Mouse (Mus musculus) forebrain, postnatal 0 days (tissue): ENCODE results near the gene Arhgef12. TPM values are rescaled to one million over a fixed set of nuclear protein-coding genes. Genes with fewer than 3 reads are reported as not detected.

Experiments
- ATAC-seq: fragments of 200-750 bp; cut with Nextera tagmentation; 2 replicates; pipeline ENCODE4 v1.8.0; 2017; ENCODE audit warnings: mild to moderate bottlenecking, moderate library complexity
- DNase-seq: peaks from one replicate; pipeline ENCODE4 v3.0.0-alpha.2; 2015
- H3K27ac ChIP-seq: fragments of 300-500 bp; sonication (generic); 2 replicates; pipeline ENCODE4 v1.5.1; 2014; ENCODE audit warnings: low read depth, mild to moderate bottlenecking, antibody characterized with exemption, low read length, moderate library complexity, mixed read lengths
- H3K27me3 ChIP-seq: fragments of 300-500 bp; sonication (generic); 2 replicates; pipeline ENCODE4 v1.6.1; 2014; ENCODE audit warnings: mild to moderate bottlenecking, low read length, mixed read lengths; ENCODE audit not compliant: insufficient read depth
- H3K36me3 ChIP-seq: fragments of 300-500 bp; sonication (generic); 2 replicates; pipeline ENCODE4 v1.6.1; 2014; ENCODE audit warnings: mild to moderate bottlenecking, moderate library complexity; ENCODE audit not compliant: insufficient read depth
- H3K4me1 ChIP-seq: fragments of 300-500 bp; sonication (generic); 2 replicates; pipeline ENCODE4 v1.6.1; 2014; ENCODE audit warnings: antibody characterized with exemption; ENCODE audit not compliant: insufficient read depth
- H3K4me2 ChIP-seq: fragments of 300-500 bp; sonication (generic); 2 replicates; pipeline ENCODE4 v1.6.1; 2014; ENCODE audit warnings: low read depth, mild to moderate bottlenecking, moderate library complexity
- H3K4me3 ChIP-seq: fragments of 300-500 bp; sonication (generic); 2 replicates; pipeline ENCODE4 v1.5.1; 2014; ENCODE audit warnings: low read depth, low read length, mixed read lengths
- H3K9ac ChIP-seq: fragments of 300-500 bp; sonication (generic); 2 replicates; pipeline ENCODE4 v1.6.1; 2014; ENCODE audit warnings: mild to moderate bottlenecking
- H3K9me3 ChIP-seq: fragments of 300-500 bp; sonication (generic); 2 replicates; pipeline ENCODE4 v1.6.1; 2016; ENCODE audit warnings: low read length
- CTCF ChIP-seq: sonication (generic); IDR thresholded peaks from 2 replicates; pipeline ENCODE4 v1.5.1; 2016; ENCODE audit warnings: antibody characterized with exemption, control low read depth, low read depth
- WGBS: fragments of 180-500 bp; shearing (Covaris S2); extraction: QIAGEN DNeasy Blood & Tissue Kit; methylation state at CpG from one replicate; pipeline ENCODE4 v1.1.7; 2014; 5-methylcytosine and 5-hydroxymethylcytosine counted together
- polyA plus RNA-seq: library from polyadenylated mRNA; unstranded; fragments of >200 nt; fragmentation: Nextera tagmentation; extraction: Ambion mirVana; gene quantifications from 2 replicates; pipeline ENCODE4 v1.2.1, GENCODE M21; 2015
- total RNA-seq: library from RNA; depleted of rRNA; stranded (reverse); fragments of >200 nt; gene quantifications from 2 replicates; pipeline ENCODE4 v1.2.3, GENCODE M21; 2014

Gene Arhgef12
- total and polyA plus RNA-seq, 2 experiments from 2014 or later, result 12.2 to 98.7 TPM

GRCm38 (mm10) chr9:43070566-43070965, 36.5 kb downstream of the Arhgef12 start:
- no peaks in the 10 kb centered on the region for H3K9me3 ChIP-seq
- H3K4me2 ChIP-seq, result peak overlapping the region; percentile 47; the same call in 1 of the 2 replicates
- H3K4me3 ChIP-seq, result peak overlapping the region; percentile 46
- no peak for TF ChIP-seq CTCF
- H3K27me3 ChIP-seq, result no peaks in the 10 kb centered on the region
- DNase-seq, result peak; percentile 53
- 14% methylated on average over 4 of the region's 4 CpGs for WGBS
- no peaks in the 10 kb centered on the region for H3K36me3 ChIP-seq
- ATAC-seq, result peak; percentile 24; the same call in 1 of the 2 replicates
- peak overlapping the region; percentile 61 for H3K9ac ChIP-seq
- peak overlapping the region; percentile 86 for H3K27ac ChIP-seq
- H3K4me1 ChIP-seq, result peaks cover 31% of the 10 kb centered on the region

- 22% methylated on average over 2 of the region's 2 CpGs for WGBS
- ATAC-seq, result peak; percentile 63; the same call in 1 of the 2 replicates
These were observed 36.9 kb downstream of the Arhgef12 start for GRCm38 (mm10) chr9:43070153-43070552.

GRCm38 (mm10) chr9:43067896-43068295, 39.1 kb downstream of the Arhgef12 start:
- no peak overlapping the region for H3K9ac ChIP-seq
- ATAC-seq (no peak), DNase-seq (no peak)
- TF ChIP-seq CTCF, result no peak
- H3K4me2 ChIP-seq, result peak overlapping the region; percentile 48
- no peak overlapping the region for H3K27ac ChIP-seq
- H3K4me1 ChIP-seq, result peaks cover 31% of the 10 kb centered on the region
- no peaks in the 10 kb centered on the region for H3K9me3 ChIP-seq
- no peaks in the 10 kb centered on the region for H3K27me3 ChIP-seq
- no peaks in the 10 kb centered on the region for H3K36me3 ChIP-seq
- 78% methylated on average over 3 of the region's 3 CpGs for WGBS
- no peak overlapping the region for H3K4me3 ChIP-seq

More at GRCm38 (mm10) chr9:43070153-43070552, 36.9 kb downstream of the Arhgef12 start:
- Histone ChIP-seq H3K9ac (peak overlapping the region; percentile 61), H3K4me3 (peak overlapping the region; percentile 46), H3K4me2 (peak overlapping the region; percentile 47), H3K9me3 (no peaks in the 10 kb centered on the region), H3K27ac (peak overlapping the region; percentile 86), H3K4me1 (peaks cover 31% of the 10 kb centered on the region), H3K27me3 (no peaks in the 10 kb centered on the region), H3K36me3 (no peaks in the 10 kb centered on the region)
- peak; percentile 54 for DNase-seq
- TF ChIP-seq CTCF, result no peak

- no peak overlapping the region for H3K9ac ChIP-seq
- no peak for TF ChIP-seq CTCF
- H3K4me3 ChIP-seq, result no peak overlapping the region
- H3K27ac ChIP-seq, result no peak overlapping the region
- H3K9me3 ChIP-seq, result no peaks in the 10 kb centered on the region
- DNase-seq (no peak), ATAC-seq (no peak)
- no peak overlapping the region for H3K4me2 ChIP-seq
- 73% methylated on average over 4 of the region's 4 CpGs for WGBS
- no peaks in the 10 kb centered on the region for H3K27me3 ChIP-seq
- H3K4me1 ChIP-seq, result peaks cover 24% of the 10 kb centered on the region
- H3K36me3 ChIP-seq, result no peaks in the 10 kb centered on the region
These were observed 41.8 kb downstream of the Arhgef12 start for GRCm38 (mm10) chr9:43065231-43065630.

GRCm38 (mm10) chr9:43061545-43061944, 45.5 kb downstream of the Arhgef12 start:
- ATAC-seq (no peak), DNase-seq (no peak)
- Histone ChIP-seq H3K27me3 (no peaks in the 10 kb centered on the region), H3K9me3 (no peaks in the 10 kb centered on the region), H3K4me1 (peaks cover 3% of the 10 kb centered on the region), H3K4me3 (no peak overlapping the region), H3K27ac (no peak overlapping the region), H3K4me2 (no peak overlapping the region), H3K9ac (no peak overlapping the region), H3K36me3 (no peaks in the 10 kb centered on the region)
- WGBS, result 66% methylated on average over 1 of the region's 1 CpGs
- TF ChIP-seq CTCF, result no peak

GRCm38 (mm10) chr9:43050391-43050790, 56.6 kb downstream of the Arhgef12 start:
- H3K4me3 ChIP-seq, result no peak overlapping the region
- WGBS, result 86% methylated on average over 2 of the region's 2 CpGs
- H3K9ac ChIP-seq, result no peak overlapping the region
- H3K36me3 ChIP-seq, result no peaks in the 10 kb centered on the region
- ATAC-seq (no peak), DNase-seq (no peak)
- H3K27me3 ChIP-seq, result no peaks in the 10 kb centered on the region
- 0 out of 2 replicates have a peak, but pooled peaks cover 4% of the 10 kb centered on the region for H3K4me1 ChIP-seq
- H3K9me3 ChIP-seq, result no peaks in the 10 kb centered on the region
- H3K27ac ChIP-seq, result no peak overlapping the region
- no peak overlapping the region for H3K4me2 ChIP-seq
- TF ChIP-seq CTCF, result no peak

GRCm38 (mm10) chr9:43044481-43044880, 62.6 kb downstream of the Arhgef12 start:
- TF ChIP-seq CTCF, result no peak
- ATAC-seq, result no peak
- Histone ChIP-seq H3K9ac (no peak overlapping the region), H3K4me2 (no peak overlapping the region), H3K27ac (no peak overlapping the region), H3K9me3 (no peaks in the 10 kb centered on the region), H3K4me1 (0 out of 2 replicates have a peak, but pooled peaks cover 4% of the 10 kb centered on the region), H3K27me3 (no peaks in the 10 kb centered on the region), H3K4me3 (no peak overlapping the region), H3K36me3 (0 out of 2 replicates have a peak, but pooled peaks cover 8% of the 10 kb centered on the region)
- no peak for DNase-seq

GRCm38 (mm10) chr9:43038466-43038865, 68.6 kb downstream of the Arhgef12 start:
- Histone ChIP-seq H3K36me3 (peaks cover 14% of the 10 kb centered on the region; the same call in 1 of the 2 replicates), H3K4me3 (no peak overlapping the region), H3K27ac (no peak overlapping the region), H3K9ac (no peak overlapping the region), H3K27me3 (no peaks in the 10 kb centered on the region), H3K9me3 (no peaks in the 10 kb centered on the region), H3K4me1 (no peaks in the 10 kb centered on the region), H3K4me2 (no peak overlapping the region)
- 87% methylated on average over 8 of the region's 8 CpGs for WGBS
- no peak for TF ChIP-seq CTCF
- no peak for DNase-seq
- no peak for ATAC-seq
